Mouse (Mus musculus) heart, embryonic 10.5 days (tissue): ENCODE data around the gene Lce1c. TPM values are rescaled to one million over a fixed set of nuclear protein-coding genes. Genes with fewer than 3 reads are reported as not detected.
"Not testable (repeated sequence)": the region's sequence is repeated elsewhere in the genome, so short reads cannot be mapped to it uniquely, and the experiment has no call there.

Experiments
- DNase-seq: peaks from one replicate; pipeline ENCODE4 v3.0.0-alpha.2; 2017; ENCODE audit warnings: low spot score
- H3K27ac ChIP-seq: fragments of 300-500 bp; sonication (generic); 2 replicates; pipeline ENCODE4 v1.5.1; 2016; ENCODE audit warnings: mild to moderate bottlenecking
- H3K27me3 ChIP-seq: fragments of 300-500 bp; sonication (generic); 2 replicates; pipeline ENCODE4 v1.6.1; 2016; ENCODE audit warnings: mild to moderate bottlenecking; ENCODE audit not compliant: poor library complexity, insufficient read depth, severe bottlenecking
- H3K36me3 ChIP-seq: fragments of 300-500 bp; sonication (generic); 2 replicates; pipeline ENCODE4 v1.6.1; 2016; ENCODE audit warnings: mild to moderate bottlenecking, moderate library complexity
- H3K4me1 ChIP-seq: fragments of 300-500 bp; sonication (generic); 2 replicates; pipeline ENCODE4 v1.6.1; 2016; ENCODE audit warnings: mild to moderate bottlenecking
- H3K4me3 ChIP-seq: fragments of 300-500 bp; sonication (generic); 2 replicates; pipeline ENCODE4 v1.5.1; 2016; ENCODE audit warnings: mild to moderate bottlenecking, moderate library complexity
- H3K9me3 ChIP-seq: fragments of 300-500 bp; sonication (generic); 2 replicates; pipeline ENCODE4 v1.6.1; 2016; ENCODE audit warnings: mild to moderate bottlenecking, moderate library complexity
- WGBS: fragments of 180-500 bp; shearing (Covaris S2); methylation state at CpG from one replicate; pipeline ENCODE4 v1.1.7; 2016; 5-methylcytosine and 5-hydroxymethylcytosine counted together
- polyA plus RNA-seq: library from polyadenylated mRNA; unstranded; fragments of >200 nt; fragmentation: Nextera tagmentation; extraction: Ambion mirVana; gene quantifications from 2 replicates; pipeline ENCODE4 v1.2.1, GENCODE M21; 2016

Lce1c gene
- polyA plus RNA-seq = not detected in 2 replicates

DNA sequence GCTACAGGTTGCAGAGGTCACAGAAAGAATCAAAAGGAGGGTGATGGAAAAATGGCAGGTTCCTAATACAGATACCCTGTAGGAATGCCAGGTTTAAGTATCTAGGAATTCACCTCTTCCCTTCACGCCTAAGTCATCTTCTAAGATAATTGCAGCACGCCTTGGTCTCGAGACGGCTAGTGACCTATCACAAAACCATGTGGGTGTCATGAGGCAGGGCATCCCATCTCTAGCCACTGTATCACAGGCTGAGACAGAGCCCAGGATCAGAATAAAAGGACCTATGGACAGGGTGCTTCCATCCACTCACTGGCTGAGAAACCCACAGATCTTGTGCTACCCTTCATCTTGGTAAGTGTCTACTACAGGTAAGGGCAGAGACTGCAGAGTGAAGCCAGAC, at the start of gene Lce1c:
Lce1c (plus strand) TSS at position 301 of the 400 bp plus-strand sequence.
- WGBS = 83% methylated on average over 4 of the region's 4 CpGs
- H3K27ac ChIP-seq = no peak within 1 kb of the TSS
- H3K27me3 ChIP-seq = no peaks in the 10 kb centered on the region
- no peaks in the 10 kb centered on the region for H3K4me1 ChIP-seq
- H3K36me3 ChIP-seq = no peaks in the 10 kb centered on the region
- H3K4me3 ChIP-seq = no peak within 1 kb of the TSS
- H3K9me3 ChIP-seq = no peaks in the 10 kb centered on the region
- DNase-seq = no peak

DNA sequence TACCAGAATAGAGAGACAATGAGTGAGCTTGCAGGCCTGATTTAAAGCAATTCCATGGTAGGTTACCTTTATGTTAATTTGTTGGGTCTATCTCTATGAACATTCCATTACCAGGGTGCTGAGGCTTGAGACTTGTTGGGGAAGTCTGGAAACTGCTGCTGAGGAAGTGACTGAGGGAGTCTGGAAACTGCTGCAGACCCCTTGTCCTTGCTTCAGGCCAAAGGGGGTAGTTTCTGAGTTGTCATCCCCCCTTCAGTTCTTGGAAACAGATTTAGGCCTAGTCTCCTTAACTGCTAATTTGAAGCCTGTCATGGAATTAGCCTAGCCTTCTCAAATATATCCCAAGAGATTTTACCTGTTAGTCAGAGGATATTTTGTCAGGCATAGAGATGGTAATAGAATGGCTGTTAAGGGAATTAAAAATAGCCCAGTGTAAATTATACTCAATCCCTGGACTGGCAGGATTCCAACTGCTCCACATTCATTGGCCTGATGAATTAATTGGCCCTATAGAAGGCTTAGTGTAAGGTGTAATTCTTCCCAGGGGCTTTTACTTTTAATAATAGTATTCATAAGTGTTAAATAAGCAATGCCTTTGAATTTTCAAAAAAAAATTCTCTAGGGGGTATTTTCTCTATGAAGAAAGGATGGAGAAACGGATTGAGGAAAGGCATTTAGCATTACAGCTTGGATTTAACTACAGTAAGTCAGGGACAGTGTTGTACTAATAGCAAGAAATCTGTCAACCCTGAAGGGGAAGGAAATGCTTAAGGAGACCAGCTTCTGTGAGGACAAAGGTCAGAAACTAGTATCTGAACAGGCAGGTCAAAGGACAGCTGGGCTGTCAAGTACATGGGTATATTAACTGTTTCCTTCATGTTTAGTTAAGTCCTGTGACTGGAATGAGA, 41.0 kb upstream of the Lce1c start:
- no peaks in the 10 kb centered on the region for H3K9me3 ChIP-seq
- no peaks in the 10 kb centered on the region for H3K4me1 ChIP-seq
- no peaks in the 10 kb centered on the region for H3K36me3 ChIP-seq
- H3K27me3 ChIP-seq = no peaks in the 10 kb centered on the region
- no peak overlapping the region for H3K27ac ChIP-seq
- no peak for DNase-seq
- WGBS = 60% methylated on average over 1 of the region's 1 CpGs
- no peak overlapping the region for H3K4me3 ChIP-seq

DNA sequence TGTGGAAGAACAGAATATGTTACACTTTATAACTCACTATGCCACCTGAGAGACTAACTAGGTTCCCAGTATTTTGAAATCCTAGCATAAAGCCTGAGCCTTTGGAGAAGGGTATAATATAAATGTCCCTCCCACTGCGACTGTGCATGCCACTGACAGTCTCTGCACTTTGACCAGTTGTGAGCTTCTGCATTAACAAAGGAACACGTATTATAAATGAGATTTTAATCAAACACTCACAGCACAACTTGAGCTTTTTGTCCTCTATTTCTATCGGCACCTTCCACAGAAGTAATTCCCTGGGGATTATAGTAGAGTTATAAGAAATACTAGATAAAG, 40.4 kb upstream of the Lce1c start:
- Histone ChIP-seq H3K27me3 (no peaks in the 10 kb centered on the region), H3K9me3 (no peaks in the 10 kb centered on the region), H3K27ac (no peak overlapping the region), H3K4me1 (no peaks in the 10 kb centered on the region), H3K36me3 (no peaks in the 10 kb centered on the region), H3K4me3 (no peak overlapping the region)
- no peak for DNase-seq
- WGBS = 82% methylated on average over 3 of the region's 3 CpGs

DNA sequence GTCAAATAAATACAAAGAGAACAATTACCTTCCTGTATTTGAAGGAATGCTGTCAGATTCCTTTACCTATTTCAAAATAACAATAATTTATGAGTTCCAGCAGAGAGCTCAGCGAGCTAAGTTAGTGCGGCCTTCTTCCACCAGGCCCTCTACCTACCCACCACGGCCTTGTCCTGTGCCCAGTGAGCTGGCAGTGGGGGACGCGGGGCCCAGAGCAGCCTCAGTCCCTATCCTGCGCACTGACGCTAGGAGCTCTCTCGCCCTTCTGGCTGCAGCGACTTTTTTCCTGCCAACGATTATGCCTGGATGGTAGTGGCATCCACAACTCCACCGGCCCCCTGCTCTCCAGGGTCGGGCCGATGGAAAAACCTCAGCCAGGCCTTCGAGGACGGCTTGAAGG, 39.2 kb upstream of the Lce1c start:
- Histone ChIP-seq H3K27ac (no peak overlapping the region), H3K4me1 (no peaks in the 10 kb centered on the region), H3K4me3 (no peak overlapping the region), H3K27me3 (no peaks in the 10 kb centered on the region), H3K36me3 (no peaks in the 10 kb centered on the region), H3K9me3 (no peaks in the 10 kb centered on the region)
- no peak for DNase-seq
- WGBS = 93% methylated on average over 15 of the region's 15 CpGs

DNA sequence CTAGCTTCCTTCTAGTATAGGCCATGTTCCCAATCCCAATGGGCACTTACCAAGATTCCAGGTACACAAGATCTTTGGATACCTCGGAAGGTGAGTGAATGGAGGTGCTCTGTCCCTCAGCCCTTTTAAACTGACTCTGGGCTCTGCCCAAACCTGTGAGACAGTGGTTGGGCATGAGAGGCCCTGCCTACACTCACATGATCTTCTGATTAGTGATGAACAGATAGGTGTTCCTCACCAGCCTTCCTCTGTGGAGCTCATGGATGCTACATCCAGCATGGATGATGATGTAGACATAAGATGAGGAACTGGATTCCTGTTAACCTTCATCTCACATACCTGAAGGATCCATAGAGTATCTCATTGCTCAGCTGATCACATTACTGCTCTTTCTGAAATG, 30.8 kb upstream of the Lce1c start, which contains the start of gene Lce1a1:
Lce1a1 (minus strand) TSS at position 101 of the 400 bp plus-strand sequence.
- Histone ChIP-seq H3K36me3 (no peaks in the 10 kb centered on the region), H3K4me1 (no peaks in the 10 kb centered on the region), H3K9me3 (no peaks in the 10 kb centered on the region), H3K4me3 (no peak within 1 kb of the TSS), H3K27ac (no peak within 1 kb of the TSS), H3K27me3 (no peaks in the 10 kb centered on the region)
- DNase-seq = no peak
- WGBS = 78% methylated on average over 1 of the region's 1 CpGs

DNA sequence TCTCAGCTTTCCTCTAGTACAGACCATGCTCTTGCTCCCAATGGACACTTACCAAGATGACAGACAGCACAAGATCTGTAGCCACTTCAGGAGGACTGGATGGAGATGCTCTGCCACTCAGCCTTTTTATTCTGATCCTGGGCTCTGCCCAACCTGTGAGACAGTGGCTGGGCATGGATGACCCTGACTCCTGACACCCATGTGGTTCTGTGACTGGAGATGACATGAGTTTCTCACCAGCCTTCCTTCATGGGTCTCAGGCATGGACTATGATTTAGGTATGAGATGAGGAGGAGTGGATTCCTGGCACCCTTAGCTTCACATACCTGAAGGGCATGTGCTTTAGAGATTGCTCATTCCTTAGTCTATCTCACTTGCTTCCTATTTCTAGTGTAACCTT, 22.2 kb upstream of the Lce1c start, which contains the start of gene Lce1b:
Lce1b (minus strand) TSS at position 101 of the 400 bp plus-strand sequence.
- H3K9me3 ChIP-seq = no peaks in the 10 kb centered on the region
- H3K4me3 ChIP-seq = no peak within 1 kb of the TSS
- H3K27ac ChIP-seq = no peak within 1 kb of the TSS
- H3K36me3 ChIP-seq = no peaks in the 10 kb centered on the region
- H3K27me3 ChIP-seq = no peaks in the 10 kb centered on the region
- no peaks in the 10 kb centered on the region for H3K4me1 ChIP-seq
- no peak for DNase-seq

DNA sequence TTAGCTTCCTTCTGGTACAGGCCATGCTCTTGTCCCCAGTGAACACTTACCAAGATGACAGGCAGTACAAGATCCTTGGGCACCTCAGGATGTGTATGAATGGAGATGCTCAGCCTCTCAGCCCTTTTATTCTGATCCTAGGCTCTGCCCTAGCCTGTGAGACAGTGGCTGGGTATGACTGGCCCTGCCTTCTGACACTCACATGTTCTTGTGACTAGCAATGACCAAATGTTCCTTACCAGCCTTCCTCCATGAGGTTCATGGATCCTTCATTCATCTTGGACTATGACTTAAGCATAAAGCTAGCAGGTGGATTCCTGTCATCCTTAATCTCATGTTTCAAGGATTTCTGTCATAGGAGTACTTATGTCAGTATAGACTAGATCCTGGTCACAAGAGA, 8.8 kb upstream of the Lce1c start, which contains the start of gene Lce1a2:
Lce1a2 (minus strand) TSS at position 101 of the 400 bp plus-strand sequence.
- Histone ChIP-seq H3K4me1 (no peaks in the 10 kb centered on the region), H3K27ac (no peak within 1 kb of the TSS), H3K36me3 (no peaks in the 10 kb centered on the region), H3K4me3 (no peak within 1 kb of the TSS), H3K9me3 (no peaks in the 10 kb centered on the region), H3K27me3 (no peaks in the 10 kb centered on the region)
- DNase-seq = no peak

DNA sequence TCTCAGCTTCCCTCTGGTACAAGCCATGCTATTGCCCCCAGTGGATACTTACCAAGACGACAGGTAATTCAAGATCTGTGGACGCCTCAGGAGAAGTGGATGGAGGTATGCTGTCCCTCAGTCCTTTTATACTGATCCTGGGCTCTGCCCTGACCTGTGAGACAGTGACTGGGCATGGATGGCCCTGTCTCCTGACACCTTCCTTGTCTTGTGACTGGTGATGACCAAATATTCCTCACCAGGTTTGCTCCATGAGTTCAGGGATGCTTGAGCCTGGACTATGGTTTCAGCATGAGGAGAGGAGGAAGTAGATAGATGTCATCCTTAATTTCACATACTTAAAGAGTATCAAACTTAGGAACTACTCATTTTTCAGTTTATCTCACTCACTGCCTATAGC, 8.1 kb downstream of the Lce1c start, which contains the start of gene Lce1d:
Lce1d (minus strand) TSS at position 101 of the 400 bp plus-strand sequence.
- 57% methylated on average over 2 of the region's 2 CpGs for WGBS
- Histone ChIP-seq H3K27ac (no peak within 1 kb of the TSS), H3K9me3 (no peaks in the 10 kb centered on the region), H3K27me3 (no peaks in the 10 kb centered on the region), H3K4me1 (no peaks in the 10 kb centered on the region), H3K4me3 (no peak within 1 kb of the TSS), H3K36me3 (no peaks in the 10 kb centered on the region)
- DNase-seq = no peak

DNA sequence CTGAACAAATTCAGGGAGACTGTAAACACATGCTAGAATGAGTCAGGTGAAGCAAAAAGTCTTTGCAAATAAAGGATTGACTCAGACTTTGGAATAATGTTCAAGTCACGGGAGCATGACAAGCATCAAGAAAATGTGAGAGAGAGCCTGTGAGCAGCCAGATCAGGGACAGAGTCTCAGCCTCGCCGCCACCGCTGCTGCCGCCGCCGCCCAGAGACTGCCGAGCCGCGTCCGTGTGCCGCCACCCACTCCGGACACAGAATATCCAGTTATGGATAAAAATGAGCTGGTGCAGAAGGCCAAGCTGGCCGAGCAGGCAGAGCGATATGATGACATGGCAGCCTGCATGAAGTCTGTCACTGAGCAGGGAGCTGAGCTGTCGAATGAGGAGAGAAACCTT, 10.1 kb downstream of the Lce1c start:
- WGBS = 69% methylated on average over 16 of the region's 16 CpGs
- H3K27me3 ChIP-seq, H3K36me3 ChIP-seq, H3K4me1 ChIP-seq, DNase-seq, H3K27ac ChIP-seq, H3K4me3 ChIP-seq, H3K9me3 ChIP-seq: not testable (repeated sequence)

DNA sequence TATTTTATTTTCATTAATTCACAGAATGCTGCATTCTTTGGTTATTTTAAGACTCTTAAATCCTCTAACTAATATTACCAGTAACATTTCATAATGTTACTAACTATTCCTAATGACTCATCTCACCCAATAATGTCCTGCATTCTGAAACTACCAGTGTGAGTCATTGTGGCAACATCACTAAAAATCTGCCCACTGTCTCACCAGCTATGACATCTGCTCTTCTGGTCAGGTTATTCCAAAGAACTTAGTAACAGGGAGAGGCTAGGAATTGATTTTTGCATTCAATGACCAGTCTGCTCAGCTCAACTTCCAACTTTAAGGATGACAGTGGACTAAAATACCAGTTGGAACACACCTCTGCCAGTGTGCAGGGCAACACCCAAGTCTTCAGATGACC, 12.6 kb downstream of the Lce1c start:
- Histone ChIP-seq H3K27ac (no peak overlapping the region), H3K9me3 (no peaks in the 10 kb centered on the region), H3K27me3 (no peaks in the 10 kb centered on the region), H3K4me3 (no peak overlapping the region), H3K36me3 (no peaks in the 10 kb centered on the region), H3K4me1 (no peaks in the 10 kb centered on the region)
- DNase-seq = no peak

DNA sequence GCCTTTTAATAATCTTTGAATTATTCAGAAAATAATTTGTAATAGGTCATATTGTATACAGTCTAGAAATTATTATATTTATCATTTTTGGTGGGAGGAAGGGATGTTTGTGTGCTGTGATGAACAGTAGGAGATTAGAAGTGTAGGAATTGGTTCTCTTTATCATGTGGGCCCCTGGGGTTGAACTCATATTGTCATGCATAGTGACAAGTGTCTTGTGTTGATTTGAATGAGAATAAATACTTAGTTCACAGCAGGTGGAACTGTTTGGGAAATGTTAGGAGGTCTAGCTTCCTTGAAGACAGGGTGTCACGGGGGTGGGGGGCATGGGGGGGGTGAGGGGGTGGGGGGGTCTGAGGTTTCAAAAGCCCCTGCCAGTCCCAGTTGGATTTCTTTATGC, 15.6 kb downstream of the Lce1c start:
- DNase-seq = no peak
- H3K9me3 ChIP-seq = no peaks in the 10 kb centered on the region
- H3K36me3 ChIP-seq = no peaks in the 10 kb centered on the region
- no peak overlapping the region for H3K4me3 ChIP-seq
- H3K27me3 ChIP-seq = no peaks in the 10 kb centered on the region
- H3K27ac ChIP-seq = no peak overlapping the region
- 14% methylated on average over 1 of the region's 1 CpGs for WGBS
- no peaks in the 10 kb centered on the region for H3K4me1 ChIP-seq

DNA sequence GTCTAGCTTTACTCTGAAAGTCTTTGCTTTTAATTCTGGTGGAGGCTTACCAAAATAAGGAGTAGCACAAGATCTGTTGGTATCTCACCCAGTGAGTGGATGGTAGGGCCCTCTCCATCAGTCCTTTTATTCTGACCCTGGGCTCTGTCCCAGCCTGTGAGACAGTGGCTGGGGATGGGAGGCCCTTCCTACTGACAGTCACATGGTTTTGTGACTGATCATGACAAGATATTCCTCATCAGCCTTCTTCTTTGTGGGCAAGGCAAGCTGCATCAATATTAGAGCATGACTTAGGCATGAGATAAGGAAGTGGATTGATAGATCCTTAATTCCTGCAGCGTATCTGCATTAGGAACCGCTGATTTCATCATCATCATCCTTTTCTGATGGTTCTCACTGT, 29.9 kb downstream of the Lce1c start, which contains the start of gene Lce1e:
Lce1e (minus strand) TSS at position 101 of the 400 bp plus-strand sequence.
- Histone ChIP-seq H3K36me3 (no peaks in the 10 kb centered on the region), H3K4me1 (no peaks in the 10 kb centered on the region), H3K27me3 (no peaks in the 10 kb centered on the region), H3K4me3 (no peak within 1 kb of the TSS), H3K27ac (no peak within 1 kb of the TSS), H3K9me3 (no peaks in the 10 kb centered on the region)
- no peak for DNase-seq
- WGBS = 89% methylated on average over 2 of the region's 2 CpGs

DNA sequence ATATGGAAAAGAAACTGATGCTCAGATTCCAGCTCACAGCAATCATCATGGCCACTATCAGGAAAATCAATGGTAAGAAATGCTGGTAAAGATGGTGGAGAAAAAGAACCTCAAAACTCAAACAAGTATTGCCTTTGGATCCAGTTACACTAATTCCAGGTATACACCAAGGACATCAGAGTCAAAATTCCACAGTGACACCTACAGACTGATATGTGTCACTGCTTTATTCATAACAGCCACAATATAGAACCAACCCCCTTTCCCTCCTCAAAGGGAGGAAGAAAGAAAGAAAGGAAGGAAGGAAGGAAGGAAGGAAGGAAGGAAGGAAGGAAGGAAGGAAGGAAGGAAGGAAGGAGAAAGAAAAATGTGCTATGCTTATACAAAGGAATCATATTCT, 36.1 kb downstream of the Lce1c start:
- no peaks in the 10 kb centered on the region for H3K4me1 ChIP-seq
- H3K9me3 ChIP-seq = no peaks in the 10 kb centered on the region
- no peaks in the 10 kb centered on the region for H3K36me3 ChIP-seq
- DNase-seq = no peak
- no peaks in the 10 kb centered on the region for H3K27me3 ChIP-seq
- no peak overlapping the region for H3K4me3 ChIP-seq
- no peak overlapping the region for H3K27ac ChIP-seq

DNA sequence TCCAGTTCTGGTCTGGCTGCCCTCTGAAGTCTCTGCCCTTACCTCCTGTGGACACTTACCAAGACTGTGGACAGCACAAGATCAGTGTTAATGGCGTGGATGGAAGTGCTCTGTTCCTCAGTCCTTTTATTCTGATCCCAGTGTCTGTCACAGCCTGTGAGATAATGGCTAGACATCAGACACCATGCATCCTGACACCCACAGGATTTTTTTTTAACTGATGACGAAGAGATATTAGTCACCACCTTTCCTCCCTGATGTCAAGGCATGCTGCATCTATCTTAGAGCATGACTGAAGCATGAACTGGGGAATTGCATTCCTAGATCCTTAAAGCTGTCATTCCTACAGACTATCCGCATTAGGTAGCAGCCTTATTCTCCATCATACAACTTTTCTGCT, 41.2 kb downstream of the Lce1c start, which contains the start of gene Lce1f:
Lce1f (minus strand) TSS at position 101 of the 400 bp plus-strand sequence.
- Histone ChIP-seq H3K36me3 (no peaks in the 10 kb centered on the region), H3K4me1 (no peaks in the 10 kb centered on the region)
- WGBS = 74% methylated on average over 3 of the region's 3 CpGs

More for the DNA sequence above, 41.2 kb downstream of the Lce1c start, which contains the start of gene Lce1f:
- DNase-seq = no peak
- H3K27me3 ChIP-seq = no peaks in the 10 kb centered on the region
- H3K4me3 ChIP-seq = no peak within 1 kb of the TSS
- no peak within 1 kb of the TSS for H3K27ac ChIP-seq
- no peaks in the 10 kb centered on the region for H3K9me3 ChIP-seq
